Mouse (Mus musculus): ENCODE results near the gene Zfp36l2.

The Zfp36l2 gene

GRCm38 (mm10) chr17:84152206-84152975 lies 35.4 kb downstream of the Zfp36l2 start:
- DNase-seq (ENCODE audit: low read depth, low spot score): no peak

- no peak for DNase-seq (ENCODE audit: low read depth, low spot score)
These were observed 36.4 kb downstream of the Zfp36l2 start for GRCm38 (mm10) chr17:84151306-84151705.

- DNase-seq (ENCODE audit: low read depth, low spot score): no peak
These were observed 37.5 kb downstream of the Zfp36l2 start for GRCm38 (mm10) chr17:84150291-84150690.

- no peak for DNase-seq (ENCODE audit: low read depth, low spot score)
These were observed 38.2 kb downstream of the Zfp36l2 start for GRCm38 (mm10) chr17:84149566-84149965.

- no peak for DNase-seq (ENCODE audit: low read depth, low spot score)
These were observed 39.0 kb downstream of the Zfp36l2 start for GRCm38 (mm10) chr17:84148499-84149484.

- DNase-seq (ENCODE audit: low read depth, low spot score): no peak
These were observed 40.3 kb downstream of the Zfp36l2 start for GRCm38 (mm10) chr17:84147183-84148108.

- no peak for DNase-seq (ENCODE audit: low read depth, low spot score)
These were observed 41.1 kb downstream of the Zfp36l2 start for GRCm38 (mm10) chr17:84146458-84147182.

GRCm38 (mm10) chr17:84145826-84146287 lies 41.9 kb downstream of the Zfp36l2 start:
- DNase-seq (ENCODE audit: low read depth, low spot score): no peak

- no peak for DNase-seq (ENCODE audit: low read depth, low spot score)
These were observed 42.8 kb downstream of the Zfp36l2 start for GRCm38 (mm10) chr17:84144762-84145599.

GRCm38 (mm10) chr17:84144130-84144529 lies 43.6 kb downstream of the Zfp36l2 start:
- DNase-seq (ENCODE audit: low read depth, low spot score): no peak

GRCm38 (mm10) chr17:84143219-84143844 lies 44.4 kb downstream of the Zfp36l2 start:
- no peak for DNase-seq (ENCODE audit: low read depth, low spot score)

GRCm38 (mm10) chr17:84141691-84142090 lies 46.1 kb downstream of the Zfp36l2 start:
- no peak for DNase-seq (ENCODE audit: low read depth, low spot score)

- DNase-seq (ENCODE audit: low read depth, low spot score): no peak
These were observed 46.8 kb downstream of the Zfp36l2 start for GRCm38 (mm10) chr17:84140822-84141507.

GRCm38 (mm10) chr17:84137393-84138171 lies 50.2 kb downstream of the Zfp36l2 start:
- no peak for DNase-seq (ENCODE audit: low read depth, low spot score)

GRCm38 (mm10) chr17:84136669-84137392 lies 50.9 kb downstream of the Zfp36l2 start:
- DNase-seq (ENCODE audit: low read depth, low spot score): no peak

- no peak for DNase-seq (ENCODE audit: low read depth, low spot score)
These were observed 51.5 kb downstream of the Zfp36l2 start for GRCm38 (mm10) chr17:84136217-84136616.

- DNase-seq (ENCODE audit: low read depth, low spot score): no peak
These were observed 52.5 kb downstream of the Zfp36l2 start for GRCm38 (mm10) chr17:84135243-84135642.
